Mouse (Mus musculus) small intestine, adult 2 months (tissue): ENCODE measurements around the gene Ebf1. TPM values are rescaled to one million over a fixed set of nuclear protein-coding genes. Genes with fewer than 3 reads are reported as not detected.

ENCODE experiments used
- H3K27ac ChIP-seq: fragments of 200-500 bp; 2 replicates; pipeline ENCODE4 v1.5.1; 2012; ENCODE audit warnings: low read depth, low read length, control low read depth, inconsistent platforms; ENCODE audit not compliant: insufficient read depth
- H3K27me3 ChIP-seq: fragments of 200-500 bp; 2 replicates; pipeline ENCODE4 v1.6.1; 2012; ENCODE audit warnings: mild to moderate bottlenecking, moderate library complexity, low read length, inconsistent platforms; ENCODE audit not compliant: control insufficient read depth, insufficient read depth
- H3K36me3 ChIP-seq: fragments of 200-500 bp; 2 replicates; pipeline ENCODE4 v1.6.1; 2012; ENCODE audit warnings: mild to moderate bottlenecking, low read length, control low read depth, inconsistent platforms; ENCODE audit not compliant: control insufficient read depth, insufficient read depth
- H3K4me1 ChIP-seq: fragments of 200-500 bp; 2 replicates; pipeline ENCODE4 v1.6.1; 2012; ENCODE audit warnings: low read length, inconsistent platforms, mixed read lengths; ENCODE audit not compliant: control insufficient read depth, insufficient read depth, insufficient read length
- H3K4me3 ChIP-seq: fragments of 200-500 bp; 2 replicates; pipeline ENCODE4 v1.5.1; 2012; ENCODE audit warnings: low read depth, mild to moderate bottlenecking, control low read depth, inconsistent platforms, low read length, moderate library complexity
- CTCF ChIP-seq: fragments of 200-500 bp; IDR thresholded peaks from 2 replicates; pipeline ENCODE4 v1.5.1; 2012; ENCODE audit warnings: low read depth, mild to moderate bottlenecking, control low read depth, inconsistent platforms, low read length, moderate library complexity, mixed read lengths; ENCODE audit not compliant: insufficient replicate concordance, insufficient read length; ENCODE audit errors: extremely low read depth
- POLR2A ChIP-seq: fragments of 200-500 bp; IDR thresholded peaks from 2 replicates; pipeline ENCODE4 v1.6.1; 2012; ENCODE audit warnings: low read depth, mild to moderate bottlenecking, control low read depth, inconsistent platforms, low read length, moderate library complexity
- WGBS: fragments of 180-500 bp; shearing (Covaris S2); methylation state at CpG from one replicate; pipeline ENCODE4 v1.1.7; 2018; 5-methylcytosine and 5-hydroxymethylcytosine counted together
- polyA plus RNA-seq: library from polyadenylated mRNA; depleted of rRNA; stranded (reverse); fragments of >200 nt; gene quantifications from 2 replicates; pipeline ENCODE4 v1.2.3, GENCODE M21; 2012

Ebf1 gene
- polyA plus RNA-seq, 1 experiment: 2.5 TPM

DNA sequence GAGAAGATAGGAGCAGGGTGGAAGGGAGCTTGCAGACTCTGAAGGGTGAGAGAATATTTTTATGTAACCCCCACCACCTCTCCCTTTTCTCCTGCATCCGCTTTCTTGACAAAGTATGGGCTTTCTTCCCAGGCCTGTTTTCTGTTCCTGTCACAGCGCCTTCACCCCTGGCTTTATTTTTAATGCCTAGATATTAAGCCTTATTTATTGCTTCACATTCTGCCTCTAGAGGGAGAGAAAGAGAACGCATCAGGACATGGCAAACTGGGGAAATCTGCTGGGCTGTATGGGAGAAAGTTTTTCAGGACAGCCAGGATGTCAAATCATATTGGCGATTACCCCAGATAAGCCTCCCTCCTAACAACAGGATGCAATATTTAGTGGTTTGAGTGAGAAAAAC, 49.6 kb downstream of the Ebf1 start:
- WGBS: 45% methylated on average over 4 of the region's 4 CpGs
- no peaks in the 10 kb centered on the region for H3K4me1 ChIP-seq
- no peak overlapping the region for H3K27ac ChIP-seq
- no peaks in the 10 kb centered on the region for H3K27me3 ChIP-seq
- no peak for TF ChIP-seq CTCF
- TF ChIP-seq POLR2A: no peak
- no peaks in the 10 kb centered on the region for H3K36me3 ChIP-seq
- no peak overlapping the region for H3K4me3 ChIP-seq

DNA sequence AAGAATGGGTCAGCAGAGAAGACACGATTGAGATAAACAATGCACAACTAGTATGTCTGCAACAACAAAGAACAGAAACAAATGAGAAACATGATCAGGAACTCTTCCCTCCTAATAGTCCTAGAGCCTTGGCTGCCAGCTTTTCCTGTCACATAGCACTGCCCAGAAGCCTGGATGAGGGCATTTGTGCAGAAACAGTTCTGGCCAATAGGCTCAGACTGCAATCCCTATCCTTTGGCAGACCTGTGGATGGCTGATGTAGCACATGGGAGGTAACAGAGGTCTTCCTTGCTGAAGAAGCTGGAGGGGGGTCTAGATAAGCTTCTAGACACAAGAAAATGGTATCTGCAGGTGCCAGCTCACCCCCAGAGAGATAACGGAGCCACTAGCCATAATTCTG, 64.2 kb downstream of the Ebf1 start:
- no peak overlapping the region for H3K27ac ChIP-seq
- no peak for TF ChIP-seq POLR2A
- no peak for TF ChIP-seq CTCF
- no peak overlapping the region for H3K4me3 ChIP-seq
- 0 out of 2 replicates have a peak, but pooled peaks cover 1% of the 10 kb centered on the region for H3K4me1 ChIP-seq
- whole genome bisulfite sequencing: 71% methylated on average over 2 of the region's 2 CpGs
- H3K27me3 ChIP-seq: no peaks in the 10 kb centered on the region
- no peaks in the 10 kb centered on the region for H3K36me3 ChIP-seq

- Histone ChIP-seq H3K4me3 (no peak overlapping the region), H3K27ac (no peak overlapping the region), H3K36me3 (no peaks in the 10 kb centered on the region), H3K27me3 (no peaks in the 10 kb centered on the region), H3K4me1 (0 out of 2 replicates have a peak, but pooled peaks cover 1% of the 10 kb centered on the region)
- WGBS: 82% methylated on average over 4 of the region's 4 CpGs
- no peak for TF ChIP-seq CTCF
- TF ChIP-seq POLR2A: no peak
Observed at GRCm38 (mm10) chr11:44681995-44682394, 64.9 kb downstream of the Ebf1 start.

DNA sequence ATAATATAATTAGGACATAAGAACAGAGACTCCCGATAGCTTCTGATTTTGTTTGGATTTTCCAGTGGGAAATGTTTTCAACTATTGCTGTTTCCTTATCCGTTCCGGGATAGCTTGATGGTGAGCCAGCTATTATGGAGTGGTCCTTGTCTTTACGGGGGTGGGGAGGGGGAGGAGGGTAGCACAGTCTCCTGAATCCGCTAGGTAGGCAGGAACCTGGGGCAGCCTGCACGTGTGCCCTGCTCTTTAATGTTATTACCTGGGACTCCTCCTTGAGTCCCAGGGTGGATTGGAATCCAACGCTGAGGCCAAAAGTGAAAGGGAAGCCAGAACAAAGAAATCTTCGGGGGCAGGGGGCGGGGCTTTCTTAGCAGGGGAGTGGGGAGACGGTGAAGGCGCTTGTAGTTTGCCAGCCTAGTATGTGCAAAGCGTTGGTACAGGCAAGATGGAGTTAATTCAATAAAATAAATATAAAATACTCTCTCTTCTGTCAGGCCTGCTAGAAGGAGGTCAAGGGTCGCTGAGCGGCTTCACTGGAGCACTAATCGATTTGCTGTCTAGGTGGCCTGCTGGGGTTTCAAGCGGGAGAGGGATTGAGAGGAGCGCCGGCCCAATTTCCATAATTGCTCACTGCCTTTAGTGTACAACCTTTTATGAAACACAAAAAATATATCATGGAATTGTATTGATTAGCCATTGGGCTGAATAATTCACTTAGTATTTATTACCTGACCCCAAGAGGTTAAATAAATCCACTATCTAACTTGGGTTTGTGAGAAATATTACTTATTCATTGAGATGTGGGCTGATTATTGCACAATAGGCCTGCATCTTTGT, 65.8 kb downstream of the Ebf1 start:
- Histone ChIP-seq H3K36me3 (no peaks in the 10 kb centered on the region), H3K27ac (no peak overlapping the region), H3K27me3 (no peaks in the 10 kb centered on the region), H3K4me3 (no peak overlapping the region), H3K4me1 (0 out of 2 replicates have a peak, but pooled peaks cover 1% of the 10 kb centered on the region)
- 45% methylated on average over 18 of the region's 18 CpGs for WGBS
- TF ChIP-seq POLR2A (no peak), CTCF (no peak)

GRCm38 (mm10) chr11:44684486-44685076, 67.5 kb downstream of the Ebf1 start:
- Histone ChIP-seq H3K36me3 (no peaks in the 10 kb centered on the region), H3K4me1 (0 out of 2 replicates have a peak, but pooled peaks cover 1% of the 10 kb centered on the region), H3K27ac (peak overlapping the region; percentile 42; the same call in 1 of the 2 replicates), H3K4me3 (peak overlapping the region; percentile 12; the same call in 1 of the 2 replicates), H3K27me3 (no peaks in the 10 kb centered on the region)
- TF ChIP-seq CTCF: no peak
- no peak for TF ChIP-seq POLR2A
- WGBS: 47% methylated on average over 20 of the region's 20 CpGs

- WGBS: 64% methylated on average over 3 of the region's 3 CpGs
- H3K27me3 ChIP-seq: no peaks in the 10 kb centered on the region
- no peak overlapping the region for H3K4me3 ChIP-seq
- no peaks in the 10 kb centered on the region for H3K36me3 ChIP-seq
- TF ChIP-seq CTCF: no peak
- TF ChIP-seq POLR2A: no peak
- H3K4me1 ChIP-seq: 0 out of 2 replicates have a peak, but pooled peaks cover 1% of the 10 kb centered on the region
- no peak overlapping the region for H3K27ac ChIP-seq
Observed at GRCm38 (mm10) chr11:44685129-44685528, 68.0 kb downstream of the Ebf1 start.

- 37% methylated on average over 21 of the region's 21 CpGs for WGBS
- Histone ChIP-seq H3K36me3 (no peaks in the 10 kb centered on the region), H3K27me3 (no peaks in the 10 kb centered on the region), H3K4me1 (0 out of 2 replicates have a peak, but pooled peaks cover 1% of the 10 kb centered on the region), H3K4me3 (peak overlapping the region; percentile 14; the same call in 1 of the 2 replicates), H3K27ac (no peak overlapping the region)
- TF ChIP-seq POLR2A (no peak), CTCF (no peak)
Observed at GRCm38 (mm10) chr11:44685911-44686361, 68.8 kb downstream of the Ebf1 start.
